Mouse (Mus musculus) MEL (cell line): ENCODE data around the gene Gm3336. TPM values are rescaled to one million over a fixed set of nuclear protein-coding genes. Genes with fewer than 3 reads are reported as not detected.

Experiments used
- DNase-seq: peaks from one replicate; pipeline ENCODE4 v3.0.0; 2011; ENCODE audit warnings: low read depth, low spot score
- H3K27ac ChIP-seq: 2 replicates; pipeline ENCODE4 v1.5.1; 2012; ENCODE audit warnings: low read depth, mild to moderate bottlenecking, control low read depth, low read length, moderate library complexity; ENCODE audit not compliant: control insufficient read depth
- H3K27me3 ChIP-seq, 2 experiments: fragments of 150-350 bp in 1 of 2; sonication (generic) in 1 of 2; 2 replicates each; pipeline ENCODE4 v1.6.1; 2012; ENCODE audit warnings: low read length in 2 of 2, mild to moderate bottlenecking in 2 of 2, improper control_type of control experiment in 1 of 2, moderate library complexity in 1 of 2; ENCODE audit not compliant: insufficient read depth in 2 of 2, control insufficient read depth in 1 of 2
- H3K36me3 ChIP-seq, 2 experiments: 2 replicates each; pipeline ENCODE4 v1.6.1; 2012 to 2014; ENCODE audit warnings: low read length in 2 of 2, improper control_type of control experiment in 1 of 2, inconsistent platforms in 1 of 2, mild to moderate bottlenecking in 1 of 2; ENCODE audit not compliant: insufficient read depth in 2 of 2, control insufficient read depth in 1 of 2
- H3K4me1 ChIP-seq, 2 experiments: fragments of 150-350 bp in 1 of 2; sonication (generic) in 1 of 2; 2 replicates each; pipeline ENCODE4 v1.6.1; 2012; ENCODE audit warnings: low read length in 2 of 2, improper control_type of control experiment in 1 of 2, mild to moderate bottlenecking in 1 of 2; ENCODE audit not compliant: insufficient read depth in 2 of 2, control insufficient read depth in 1 of 2
- H3K4me3 ChIP-seq, 2 experiments: fragments of 150-350 bp in 1 of 2; sonication (generic) in 1 of 2; 2 replicates each; pipeline ENCODE4 v1.5.1; 2012; ENCODE audit warnings: low read depth in 2 of 2, low read length in 2 of 2, mild to moderate bottlenecking in 2 of 2, moderate library complexity in 2 of 2, control low read depth in 1 of 2, improper control_type of control experiment in 1 of 2; ENCODE audit not compliant: control insufficient read depth in 1 of 2, insufficient read depth in 1 of 2
- H3K79me2 ChIP-seq: 2 replicates; pipeline ENCODE4 v1.6.1; 2012; ENCODE audit warnings: mild to moderate bottlenecking, low read length, moderate library complexity; ENCODE audit not compliant: control insufficient read depth, poor library complexity, insufficient read depth
- H3K9ac ChIP-seq: 2 replicates; pipeline ENCODE4 v1.6.1; 2012; ENCODE audit warnings: low read depth, mild to moderate bottlenecking, control low read depth, low read length, moderate library complexity; ENCODE audit not compliant: control insufficient read depth, poor library complexity, severe bottlenecking
- H3K9me3 ChIP-seq: fragments of 150-350 bp; sonication (generic); replicated peaks from 2 replicates; pipeline ENCODE4 v1.6.1; 2012; ENCODE audit warnings: mild to moderate bottlenecking, low read length, improper control_type of control experiment, moderate library complexity; ENCODE audit not compliant: insufficient read depth
- ELF1 ChIP-seq: IDR thresholded peaks from 2 replicates; pipeline ENCODE4 v1.6.1; 2014; ENCODE audit warnings: low read depth, mild to moderate bottlenecking, inconsistent platforms, low read length, improper control_type of control experiment, moderate library complexity
- EP300 ChIP-seq, 2 experiments: IDR thresholded peaks; 2 replicates each; pipeline ENCODE4 v1.6.1; 2011; ENCODE audit warnings: improper control_type of control experiment in 2 of 2, low read length in 2 of 2, low read depth in 1 of 2, mild to moderate bottlenecking in 1 of 2
- KAT2A ChIP-seq: conservative IDR thresholded peaks from 2 replicates; pipeline ENCODE4 v1.6.1; 2012; ENCODE audit warnings: low read depth, low read length, improper control_type of control experiment, inconsistent platforms
- MAX ChIP-seq: IDR thresholded peaks from 2 replicates; pipeline ENCODE4 v1.6.1; 2011; ENCODE audit warnings: low read length, improper control_type of control experiment
- MEF2A ChIP-seq: IDR thresholded peaks from 2 replicates; pipeline ENCODE4 v1.6.1; 2014; ENCODE audit warnings: low read depth, mild to moderate bottlenecking, inconsistent platforms, low read length, improper control_type of control experiment; ENCODE audit not compliant: poor library complexity, insufficient replicate concordance, severe bottlenecking; ENCODE audit errors: extremely low read depth
- MYB ChIP-seq: IDR thresholded peaks from 2 replicates; pipeline ENCODE4 v1.6.1; 2011; ENCODE audit warnings: mild to moderate bottlenecking, low read depth, low read length, improper control_type of control experiment
- POLR2A ChIP-seq, 2 experiments: IDR thresholded peaks; 2 replicates each; pipeline ENCODE4 v1.6.1; 2011 to 2012; ENCODE audit warnings: low read length in 2 of 2, mild to moderate bottlenecking in 2 of 2, control low read depth in 1 of 2, improper control_type of control experiment in 1 of 2, low read depth in 1 of 2, moderate library complexity in 1 of 2; ENCODE audit not compliant: control insufficient read depth in 1 of 2, insufficient read depth in 1 of 2, poor library complexity in 1 of 2
- POLR2AphosphoS2 ChIP-seq: IDR thresholded peaks from 2 replicates; pipeline ENCODE4 v1.6.1; 2011; ENCODE audit warnings: low read length, improper control_type of control experiment
- RAD21 ChIP-seq: IDR thresholded peaks from 2 replicates; pipeline ENCODE4 v1.6.1; 2011; ENCODE audit warnings: mild to moderate bottlenecking, low read depth, low read length, improper control_type of control experiment
- SIN3A ChIP-seq: IDR thresholded peaks from 2 replicates; pipeline ENCODE4 v1.6.1; 2012; ENCODE audit warnings: low read length, improper control_type of control experiment, inconsistent platforms
- TAL1 ChIP-seq: IDR thresholded peaks from 2 replicates; pipeline ENCODE4 v1.6.1; 2012; ENCODE audit warnings: mild to moderate bottlenecking, inconsistent platforms, low read length, moderate library complexity, mixed read lengths
- TCF12 ChIP-seq: IDR thresholded peaks from 2 replicates; pipeline ENCODE4 v1.6.1; 2014; ENCODE audit warnings: low read depth, mild to moderate bottlenecking, inconsistent platforms, low read length, improper control_type of control experiment, moderate library complexity
- UBTF ChIP-seq: IDR thresholded peaks from 2 replicates; pipeline ENCODE4 v1.6.1; 2012; ENCODE audit warnings: low read depth, mild to moderate bottlenecking, inconsistent platforms, low read length, improper control_type of control experiment, moderate library complexity, borderline replicate concordance; ENCODE audit not compliant: insufficient read depth
- USF2 ChIP-seq, 2 experiments: IDR thresholded peaks; 2 replicates each; pipeline ENCODE4 v1.6.1; 2011 to 2012; ENCODE audit warnings: improper control_type of control experiment in 2 of 2, low read length in 2 of 2, borderline replicate concordance in 1 of 2, inconsistent platforms in 1 of 2, low read depth in 1 of 2, mild to moderate bottlenecking in 1 of 2; ENCODE audit not compliant: insufficient read depth in 1 of 2
- ZKSCAN1 ChIP-seq: IDR thresholded peaks from 2 replicates; pipeline ENCODE4 v1.6.1; 2012; ENCODE audit warnings: low read depth, mild to moderate bottlenecking, inconsistent platforms, low read length, improper control_type of control experiment, moderate library complexity
- polyA plus RNA-seq, 2 experiments: library from polyadenylated mRNA; stranded (reverse) in 1 of 2; unstranded in 1 of 2; fragments of >175 nt in 1 of 2; fragments of >200 nt in 1 of 2; gene quantifications; 2 replicates each; pipeline versions ENCODE4 v1.2.1 to v1.2.4; 2012; ENCODE audit warnings: low replicate concordance in 2 of 2, low read depth in 1 of 2; ENCODE audit not compliant: insufficient read length in 2 of 2, insufficient read depth in 1 of 2, missing spikeins in 1 of 2
- total RNA-seq: library from RNA; depleted of rRNA; stranded (reverse); fragments of 300-350 nt; gene quantifications from 2 replicates; pipeline ENCODE4 v1.2.3, GENCODE M21; 2012

The Gm3336 gene
- total and polyA plus RNA-seq, 3 experiments: 0.19 to 0.72 TPM; not detected in 1

DNA sequence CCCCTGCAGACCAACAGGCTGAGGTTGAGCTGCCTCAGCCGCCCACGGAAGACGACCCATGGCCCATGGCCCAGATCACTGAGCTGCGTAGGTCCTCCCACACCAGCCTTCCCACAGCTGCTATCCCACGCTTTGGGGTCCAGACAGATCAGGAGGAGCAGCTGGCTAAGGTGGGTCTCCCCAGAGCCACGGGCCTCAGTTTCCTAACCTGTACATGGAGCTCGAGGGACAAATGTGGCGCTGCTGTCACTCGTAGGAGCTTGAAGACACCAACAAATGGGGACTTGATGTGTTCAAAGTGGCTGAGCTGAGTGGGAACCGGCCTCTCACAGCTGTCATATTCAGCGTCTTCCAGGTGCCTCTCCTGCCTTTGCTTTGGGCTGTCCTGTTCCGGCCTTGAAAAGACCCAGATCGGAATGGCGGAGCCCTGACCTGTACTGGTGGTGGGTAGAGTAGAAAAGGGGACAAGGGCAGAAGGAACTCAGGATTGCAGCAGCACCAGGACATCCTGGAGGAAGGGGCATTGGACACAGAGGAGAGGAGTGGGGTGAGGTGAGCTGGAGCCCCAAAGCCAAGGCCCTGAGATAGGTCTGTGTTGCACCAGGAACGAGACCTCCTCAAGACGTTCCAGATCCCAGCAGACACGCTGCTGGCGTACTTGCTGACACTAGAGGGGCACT is 29.0 kb downstream of the Gm3336 start:
- DNase-seq: no peak
- no peak for TF ChIP-seq ELF1

DNA sequence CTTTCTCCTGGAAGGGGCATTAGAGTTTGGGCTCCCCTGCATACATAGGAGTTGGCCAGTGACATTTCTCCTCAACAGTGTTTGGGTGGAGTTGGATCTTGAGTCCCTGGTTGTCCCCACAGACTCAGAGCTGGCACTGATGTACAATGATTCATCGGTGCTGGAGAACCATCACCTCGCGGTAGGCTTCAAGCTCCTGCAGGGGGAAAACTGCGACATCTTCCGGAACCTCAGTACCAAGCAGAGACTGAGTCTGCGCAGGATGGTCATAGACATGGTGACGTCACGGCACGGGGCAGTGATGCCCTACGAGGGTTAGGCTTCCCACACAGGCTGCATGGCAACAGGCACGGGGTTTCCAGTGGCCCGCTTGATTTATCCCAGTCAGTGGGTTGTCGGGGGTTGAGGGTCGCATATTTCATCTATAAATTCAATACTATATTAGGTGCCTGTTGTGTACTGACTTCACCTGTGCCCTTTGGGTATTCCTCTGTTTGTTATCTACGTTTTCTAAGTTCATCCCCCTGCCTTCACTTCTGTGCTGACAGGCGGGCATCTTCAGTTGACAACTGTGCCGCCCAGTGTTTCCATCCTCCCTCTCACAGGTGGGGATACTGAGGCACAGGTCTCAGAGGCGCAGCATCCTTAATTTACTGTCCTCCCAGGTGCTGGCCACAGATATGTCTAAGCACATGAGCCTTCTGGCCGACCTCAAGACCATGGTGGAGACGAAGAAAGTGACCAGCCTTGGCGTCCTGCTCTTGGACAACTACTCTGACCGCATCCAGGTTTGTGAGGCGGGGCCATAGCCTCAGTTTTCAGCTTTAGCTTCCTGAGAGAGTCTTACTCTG is 30.1 kb downstream of the Gm3336 start:
- DNase-seq: no peak

More for the DNA sequence above, 29.0 kb downstream of the Gm3336 start:
- Histone ChIP-seq H3K36me3 (peaks cover 0 to 2% of the 10 kb centered on the region in 2 experiments; a peak in 2 of 4 replicates), H3K4me3 (no peak overlapping the region), H3K27me3 (no peaks in the 10 kb centered on the region), H3K4me1 (peaks cover 0 to 3% of the 10 kb centered on the region in 2 experiments; a peak in 2 of 4 replicates), H3K9ac (no peak overlapping the region), H3K79me2 (no peaks in the 10 kb centered on the region), H3K27ac (no peak overlapping the region), H3K9me3 (no peaks in the 10 kb centered on the region)

DNA sequence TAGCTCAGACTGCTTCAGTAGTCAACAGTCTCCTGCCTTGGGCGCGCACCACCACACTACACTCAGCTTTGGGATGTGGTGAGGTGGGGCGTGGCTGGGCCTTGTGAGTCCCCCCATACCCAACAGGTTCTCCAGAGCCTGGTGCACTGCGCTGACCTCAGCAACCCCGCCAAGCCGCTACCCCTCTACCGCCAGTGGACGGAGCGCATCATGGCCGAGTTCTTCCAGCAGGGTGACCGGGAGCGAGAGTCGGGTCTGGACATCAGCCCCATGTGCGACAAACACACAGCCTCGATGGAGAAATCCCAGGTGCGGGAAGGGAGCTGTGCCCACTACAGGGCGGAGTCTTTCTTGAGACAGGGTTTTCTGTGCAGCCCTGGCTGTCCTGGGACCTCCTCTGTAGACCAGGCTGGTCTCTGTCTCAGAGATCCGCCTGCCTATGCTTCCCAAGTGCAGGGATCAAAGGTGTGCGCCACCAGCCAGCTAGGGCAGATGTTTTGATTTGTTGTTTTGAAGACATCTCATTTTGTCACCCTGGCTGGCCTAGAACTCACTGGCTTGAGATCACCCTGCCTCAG is 30.8 kb downstream of the Gm3336 start:
- H3K36me3 ChIP-seq: peaks cover 0 to 15% of the 10 kb centered on the region in 2 experiments; a peak in 2 of 4 replicates
- H3K4me1 ChIP-seq: peaks cover 3 to 13% of the 10 kb centered on the region in 2 experiments; a peak in 3 of 4 replicates
- H3K9ac ChIP-seq: no peak overlapping the region
- no peaks in the 10 kb centered on the region; the same call in 1 of the 2 replicates for H3K79me2 ChIP-seq
- no peak for DNase-seq
- no peak overlapping the region for H3K27ac ChIP-seq
- H3K9me3 ChIP-seq: no peaks in the 10 kb centered on the region
- no peak overlapping the region for H3K4me3 ChIP-seq
- TF ChIP-seq ZKSCAN1: no peak
- no peak for TF ChIP-seq RAD21
- TF ChIP-seq POLR2A (IDR thresholded peaks at IDR 0.05; ENCODE audit: control insufficient read depth in 1 of 2, insufficient read depth in 1 of 2, low read depth in 1 of 2, low read length in 2 of 2, poor library complexity in 1 of 2): no peak
- no peak for TF ChIP-seq KAT2A
- no peak for TF ChIP-seq EP300 (IDR thresholded peaks at IDR 0.05; ENCODE audit: low read depth in 1 of 2, low read length in 2 of 2)
- no peak for TF ChIP-seq SIN3A
- no peak for TF ChIP-seq TAL1
- TF ChIP-seq TCF12: no peak
- TF ChIP-seq MEF2A: no peak
- no peak for TF ChIP-seq MYB
- no peak for TF ChIP-seq USF2 (IDR thresholded peaks at IDR 0.05; ENCODE audit: borderline replicate concordance in 1 of 2, insufficient read depth in 1 of 2, low read depth in 1 of 2, low read length in 2 of 2)
- TF ChIP-seq MAX: no peak
- no peak for TF ChIP-seq POLR2AphosphoS2
- TF ChIP-seq ELF1: no peak
- no peaks in the 10 kb centered on the region for H3K27me3 ChIP-seq

More for the DNA sequence above, 30.1 kb downstream of the Gm3336 start:
- Histone ChIP-seq H3K9ac (no peak overlapping the region), H3K27me3 (no peaks in the 10 kb centered on the region), H3K4me3 (no peak overlapping the region)
- TF ChIP-seq UBTF (no peak), SIN3A (no peak), TAL1 (no peak), POLR2AphosphoS2 (no peak)
- TF ChIP-seq, all 39 proteins: peak for 0
- Histone ChIP-seq H3K27ac (no peak overlapping the region), H3K9me3 (no peaks in the 10 kb centered on the region), H3K36me3 (peaks cover 0 to 9% of the 10 kb centered on the region in 2 experiments; a peak in 2 of 4 replicates), H3K79me2 (no peaks in the 10 kb centered on the region; the same call in 1 of the 2 replicates), H3K4me1 (peaks cover 3 to 10% of the 10 kb centered on the region in 2 experiments; a peak in 3 of 4 replicates)
